In genomic region chr9:50732560-50732959, GRCm38 (mm10) we compare ENCODE assay signal across 19 mouse cellular contexts. TPM values are rescaled to one million over a fixed set of nuclear protein-coding genes. Genes with fewer than 3 reads are reported as not detected.
DNase-seq lines count a peak whose midpoint lies in the region; ATAC-seq and TF ChIP-seq lines count a peak whose summit lies in the region.
"Had no signal": no experiment of that assay in that cellular context is flagged by ENCODE, and none has a peak within 500 bp of the region (broad histone marks: within the 10 kb centered on the region; RNA-seq: fewer than 3 reads in every experiment).

No protein-coding gene starts in this region.

- H3K27me3 ChIP-seq in limb, embryonic 14.5 days (ENCODE audit: control insufficient read depth, insufficient read depth, low read length), result no peaks in the 10 kb centered on the region
- no peaks in the 10 kb centered on the region for H3K27me3 ChIP-seq in limb, embryonic 10.5 days (ENCODE audit: low read depth, poor library complexity, severe bottlenecking)
- H3K27me3 ChIP-seq in hindbrain, embryonic 12.5 days, result no peaks in the 10 kb centered on the region; the same call in 1 of the 2 replicates
- H3K27me3 ChIP-seq: embryonic facial prominence, embryonic 15.5 days had no signal

- 0 out of 2 replicates have a peak overlapping the region, but pooled peaks have one; percentile 9 for H3K9ac ChIP-seq in limb, embryonic 14.5 days (ENCODE audit: low read depth, low read length, severe bottlenecking)
- no peak overlapping the region for H3K9ac ChIP-seq in hindbrain, embryonic 12.5 days
- H3K9ac ChIP-seq: embryonic facial prominence, embryonic 15.5 days; liver, embryonic 12.5 days had no signal

- no peak overlapping the region for H3K27ac ChIP-seq in limb, embryonic 14.5 days (replicated peaks; ENCODE audit: low read depth, low read length)
- no peak overlapping the region for H3K27ac ChIP-seq in limb, embryonic 10.5 days
- H3K27ac ChIP-seq in hindbrain, embryonic 12.5 days, result peak overlapping the region; percentile 49; the same call in 1 of the 2 replicates
- H3K27ac ChIP-seq: embryonic facial prominence, embryonic 15.5 days; gastrocnemius, adult 2 months; left cerebral cortex, adult 2 months; liver, embryonic 12.5 days had no signal

- no peaks in the 10 kb centered on the region for H3K36me3 ChIP-seq in limb, embryonic 14.5 days (ENCODE audit: control insufficient read depth, insufficient read depth, low read length)
- H3K36me3 ChIP-seq in limb, embryonic 10.5 days, result no peaks in the 10 kb centered on the region
- no peaks in the 10 kb centered on the region for H3K36me3 ChIP-seq in hindbrain, embryonic 12.5 days
- H3K36me3 ChIP-seq: embryonic facial prominence, embryonic 15.5 days; liver, embryonic 12.5 days had no signal

- H3K9me3 ChIP-seq in limb, embryonic 14.5 days (ENCODE audit: control insufficient read depth, low read length), result no peaks in the 10 kb centered on the region
- H3K9me3 ChIP-seq in limb, embryonic 10.5 days (replicated peaks), result no peaks in the 10 kb centered on the region
- no peaks in the 10 kb centered on the region for H3K9me3 ChIP-seq in hindbrain, embryonic 12.5 days (replicated peaks)
- H3K9me3 ChIP-seq: embryonic facial prominence, embryonic 15.5 days; liver, embryonic 12.5 days had no signal

- TF ChIP-seq POLR2A in limb, embryonic 14.5 days (IDR thresholded peaks at IDR 0.05; ENCODE audit: borderline replicate concordance, extremely low read depth, insufficient read depth, insufficient read length), result no peak
- no peak for TF ChIP-seq POLR2A in brain, embryonic 14.5 days (IDR thresholded peaks at IDR 0.05; ENCODE audit: borderline replicate concordance, extremely low read depth, insufficient read depth, insufficient read length, poor library complexity, severe bottlenecking)

- no peak overlapping the region for H3K4me2 ChIP-seq in limb, embryonic 14.5 days (replicated peaks; ENCODE audit: low read depth, low read length, severe bottlenecking)
- no peak overlapping the region for H3K4me2 ChIP-seq in hindbrain, embryonic 12.5 days (replicated peaks)
- H3K4me2 ChIP-seq: embryonic facial prominence, embryonic 15.5 days; liver, embryonic 12.5 days had no signal

- no peaks in the 10 kb centered on the region for H3K4me1 ChIP-seq in limb, embryonic 14.5 days (ENCODE audit: control insufficient read depth, insufficient read depth, low read length)
- H3K4me1 ChIP-seq in limb, embryonic 10.5 days, result peaks cover 15% of the 10 kb centered on the region
- H3K4me1 ChIP-seq in hindbrain, embryonic 12.5 days, result peaks cover 16% of the 10 kb centered on the region

- TF ChIP-seq CTCF in brain, embryonic 14.5 days (IDR thresholded peaks at IDR 0.05; ENCODE audit: borderline replicate concordance, extremely low read depth, insufficient read depth, insufficient read length), result no peak

- no peak overlapping the region for H3K4me3 ChIP-seq in limb, embryonic 14.5 days (replicated peaks; ENCODE audit: low read length)
- no peak overlapping the region for H3K4me3 ChIP-seq in limb, embryonic 10.5 days
- H3K4me3 ChIP-seq in hindbrain, embryonic 12.5 days, result no peak overlapping the region
- H3K4me3 ChIP-seq: embryonic facial prominence, embryonic 15.5 days; gastrocnemius, adult 2 months; left cerebral cortex, adult 2 months; liver, embryonic 12.5 days had no signal

- WGBS in limb, embryonic 14.5 days, result 35% methylated on average over 4 of the region's 4 CpGs
- 19% methylated on average over 4 of the region's 4 CpGs for WGBS in limb, embryonic 10.5 days
- 9% methylated on average over 4 of the region's 4 CpGs for WGBS in hindbrain, embryonic 12.5 days

- DNase-seq in limb, embryonic 14.5 days (ENCODE audit: low spot score), result no peak
- DNase-seq in limb, embryonic 10.5 days (ENCODE audit: low spot score), result no peak
- DNase-seq in ZHBTc4 (ENCODE audit: low read depth, low spot score) (peak; percentile 43), liver (no peak)
- peak; percentile 42 for DNase-seq in brain, embryonic 14.5 days (ENCODE audit: low read depth)
- DNase-seq: adrenal gland, postnatal 10 days; cerebellum, adult 9-11 months; gastrocnemius, adult 2 months; heart, postnatal 36 days; kidney, postnatal 4 days; layer of hippocampus, adult 9-11 months; left cerebral cortex, postnatal 4 days; lung, adult 2 months; thymus, postnatal 36 days had no signal

- no peak for ATAC-seq in limb, embryonic 14.5 days (ENCODE audit: low FRiP score, low read depth)
- no peak for ATAC-seq in hindbrain, embryonic 12.5 days (ENCODE audit: low FRiP score)
- no peak for ATAC-seq in activated CD4-positive, CD25-positive, alpha-beta regulatory T cell, adult 4 months
- ATAC-seq: liver, embryonic 12.5 days had no signal

RNA-seq across cellular contexts. Expression of gene Dixdc1, which starts 6.8 kb away (rescaled TPM):
- polyA plus RNA-seq in limb, embryonic 14.5 days (2012; rRNA removed), result 16.4 and 17.5 TPM in 2 replicates
- polyA plus RNA-seq in limb, embryonic 14.5 days (2014; fragmentation: Nextera tagmentation; extraction: Ambion mirVana), result 16.1 and 18.9 TPM in 2 replicates
- polyA plus RNA-seq in limb, embryonic 10.5 days (2016; fragmentation: Nextera tagmentation; extraction: Ambion mirVana), result 33.8 and 36.8 TPM in 2 replicates
- 29.9 and 40.6 TPM in 2 replicates for polyA plus RNA-seq in brain, embryonic 14.5 days (2012; rRNA removed)
- 33.7 and 35.2 TPM in 2 replicates for polyA plus RNA-seq in hindbrain, embryonic 12.5 days (2016; fragmentation: Nextera tagmentation; extraction: Ambion mirVana)
- under 1 TPM in 1 of 2 experiments, not detected in 1; 0.60 TPM for polyA plus RNA-seq in activated CD4-positive, CD25-positive, alpha-beta regulatory T cell, adult 4 months (2017; shearing (Covaris generic))

RNA-seq across cellular contexts. Expression of gene 2310030G06Rik, which starts 13.8 kb away (rescaled TPM):
- 3.8 and 4.9 TPM in 2 replicates for polyA plus RNA-seq in limb, embryonic 14.5 days (2012; rRNA removed)
- polyA plus RNA-seq in limb, embryonic 14.5 days (2014; fragmentation: Nextera tagmentation; extraction: Ambion mirVana), result 5.2 and 5.4 TPM in 2 replicates
- polyA plus RNA-seq in limb, embryonic 10.5 days (2016; fragmentation: Nextera tagmentation; extraction: Ambion mirVana), result 2.6 and 2.8 TPM in 2 replicates
- polyA plus RNA-seq in brain, embryonic 14.5 days (2012; rRNA removed), result 1.2 and 1.7 TPM in 2 replicates
- polyA plus RNA-seq in hindbrain, embryonic 12.5 days (2016; fragmentation: Nextera tagmentation; extraction: Ambion mirVana), result 2.5 TPM in 2 replicates
- not detected for polyA plus RNA-seq in activated CD4-positive, CD25-positive, alpha-beta regulatory T cell, adult 4 months (2017; shearing (Covaris generic))

RNA-seq across cellular contexts. Expression of gene Cryab, which starts 18.6 kb away (rescaled TPM):
- polyA plus RNA-seq in limb, embryonic 14.5 days (2012; rRNA removed), result 78.2 and 80.7 TPM in 2 replicates
- polyA plus RNA-seq in limb, embryonic 14.5 days (2014; fragmentation: Nextera tagmentation; extraction: Ambion mirVana), result 87.2 and 117 TPM in 2 replicates
- polyA plus RNA-seq in limb, embryonic 10.5 days (2016; fragmentation: Nextera tagmentation; extraction: Ambion mirVana), result 2.4 and 3.1 TPM in 2 replicates
- polyA plus RNA-seq in brain, embryonic 14.5 days (2012; rRNA removed), result 5.7 and 6.1 TPM in 2 replicates
- 11.9 and 20.7 TPM in 2 replicates for polyA plus RNA-seq in hindbrain, embryonic 12.5 days (2016; fragmentation: Nextera tagmentation; extraction: Ambion mirVana)
- 1 to 10 TPM; 3.7 to 4.5 TPM for polyA plus RNA-seq in activated CD4-positive, CD25-positive, alpha-beta regulatory T cell, adult 4 months (2017; shearing (Covaris generic))

RNA-seq across cellular contexts. Expression of gene Hspb2, which starts 19.6 kb away (rescaled TPM):
- polyA plus RNA-seq in limb, embryonic 14.5 days (2012; rRNA removed), result 53.0 and 61.6 TPM in 2 replicates
- polyA plus RNA-seq in limb, embryonic 14.5 days (2014; fragmentation: Nextera tagmentation; extraction: Ambion mirVana), result 47.8 and 78.7 TPM in 2 replicates
- not detected in 2 replicates for polyA plus RNA-seq in limb, embryonic 10.5 days (2016; fragmentation: Nextera tagmentation; extraction: Ambion mirVana)
- 1.3 and 1.8 TPM in 2 replicates for polyA plus RNA-seq in brain, embryonic 14.5 days (2012; rRNA removed)
- 1.7 and 6.9 TPM in 2 replicates for polyA plus RNA-seq in hindbrain, embryonic 12.5 days (2016; fragmentation: Nextera tagmentation; extraction: Ambion mirVana)
- 1 to 10 TPM in 1 of 2 experiments, not detected in 1; 1.3 TPM for polyA plus RNA-seq in activated CD4-positive, CD25-positive, alpha-beta regulatory T cell, adult 4 months (2017; shearing (Covaris generic))

RNA-seq across cellular contexts. Expression of gene Fdxacb1, which starts 35.5 kb away (rescaled TPM):
- 7.4 and 7.7 TPM in 2 replicates for polyA plus RNA-seq in limb, embryonic 14.5 days (2012; rRNA removed)
- 10.6 and 10.8 TPM in 2 replicates for polyA plus RNA-seq in limb, embryonic 14.5 days (2014; fragmentation: Nextera tagmentation; extraction: Ambion mirVana)
- polyA plus RNA-seq in limb, embryonic 10.5 days (2016; fragmentation: Nextera tagmentation; extraction: Ambion mirVana), result 12.6 and 14.0 TPM in 2 replicates
- 8.0 and 8.3 TPM in 2 replicates for polyA plus RNA-seq in brain, embryonic 14.5 days (2012; rRNA removed)
- 11.6 and 12.5 TPM in 2 replicates for polyA plus RNA-seq in hindbrain, embryonic 12.5 days (2016; fragmentation: Nextera tagmentation; extraction: Ambion mirVana)
- 1 to 10 TPM; 6.5 to 7.5 TPM for polyA plus RNA-seq in activated CD4-positive, CD25-positive, alpha-beta regulatory T cell, adult 4 months (2017; shearing (Covaris generic))

Comparison
In these comparisons a context has a peak if more than half of its experiments do, and no peak if none do; other contexts are left out.
1. DNase-seq: peak in ZHBTc4 (single experiment) and brain, embryonic 14.5 days (single experiment); none in limb, embryonic 14.5 days (single experiment), limb, embryonic 10.5 days (single experiment) and liver (single experiment).
2. RNA of gene Dixdc1, which starts 6.8 kb away (polyA plus RNA-seq): 29.9 to 40.6 TPM in brain, embryonic 14.5 days, 33.8 to 36.8 TPM in limb, embryonic 10.5 days, 33.7 to 35.2 TPM in hindbrain, embryonic 12.5 days and 16.1 to 18.9 TPM in limb, embryonic 14.5 days; 0.60 TPM in activated CD4-positive, CD25-positive, alpha-beta regulatory T cell, adult 4 months; every median in the first group is over 10 times any median in the second.